Mouse (Mus musculus) embryo, embryonic 9.5 days (tissue): ENCODE measurements around the gene Efcab9.

Experiments used
- DNase-seq: peaks from one replicate; pipeline ENCODE4 v3.0.0-alpha.2; 2017; ENCODE audit errors: extremely low spot score

The Efcab9 gene

GRCm38 (mm10) chr11:32556333-32556990 is 24.6 kb upstream of the Efcab9 start:
- DNase-seq: no peak

GRCm38 (mm10) chr11:32555103-32555689 is 23.3 kb upstream of the Efcab9 start:
- DNase-seq: no peak

GRCm38 (mm10) chr11:32554141-32555091 is 22.5 kb upstream of the Efcab9 start:
- no peak for DNase-seq

- no peak for DNase-seq
These were observed 21.6 kb upstream of the Efcab9 start for GRCm38 (mm10) chr11:32553311-32554140.

GRCm38 (mm10) chr11:32552401-32553090 is 20.7 kb upstream of the Efcab9 start:
- DNase-seq: no peak

DNA sequence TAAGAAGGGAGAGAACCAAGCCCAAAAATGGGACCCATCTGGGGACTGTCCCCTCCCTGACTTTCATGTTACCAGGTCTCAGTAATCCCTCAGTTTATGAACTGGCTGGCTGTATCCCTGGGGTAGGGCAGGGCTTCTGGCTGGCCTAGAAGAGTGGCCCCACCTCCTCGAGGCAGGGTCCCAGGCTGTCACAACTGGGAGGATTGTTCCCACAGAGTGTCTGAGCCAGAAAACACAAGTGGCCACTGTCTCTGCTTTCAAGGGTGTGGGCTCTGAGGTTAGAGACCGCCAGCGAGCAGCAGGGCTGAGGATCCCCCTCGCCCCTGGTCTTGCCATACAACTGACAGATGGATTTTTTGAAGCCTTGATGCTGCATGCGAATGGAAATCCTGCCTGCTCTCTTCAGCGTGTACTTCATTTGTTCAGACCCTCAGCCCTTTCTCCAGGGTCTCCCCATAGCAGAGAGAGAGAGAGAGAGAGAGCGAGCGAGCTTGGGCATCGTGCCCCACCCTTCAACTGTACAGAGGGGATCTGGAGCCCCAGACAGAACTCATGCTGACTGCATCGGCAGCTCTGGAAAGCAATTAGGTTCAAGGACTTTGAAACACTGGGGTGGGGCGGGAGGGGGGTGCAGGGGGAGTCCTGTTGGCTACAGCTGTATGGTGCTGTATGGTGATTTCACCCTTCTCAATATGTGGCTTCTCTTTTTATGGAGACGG is 19.9 kb upstream of the Efcab9 start:
- DNase-seq: no peak

DNA sequence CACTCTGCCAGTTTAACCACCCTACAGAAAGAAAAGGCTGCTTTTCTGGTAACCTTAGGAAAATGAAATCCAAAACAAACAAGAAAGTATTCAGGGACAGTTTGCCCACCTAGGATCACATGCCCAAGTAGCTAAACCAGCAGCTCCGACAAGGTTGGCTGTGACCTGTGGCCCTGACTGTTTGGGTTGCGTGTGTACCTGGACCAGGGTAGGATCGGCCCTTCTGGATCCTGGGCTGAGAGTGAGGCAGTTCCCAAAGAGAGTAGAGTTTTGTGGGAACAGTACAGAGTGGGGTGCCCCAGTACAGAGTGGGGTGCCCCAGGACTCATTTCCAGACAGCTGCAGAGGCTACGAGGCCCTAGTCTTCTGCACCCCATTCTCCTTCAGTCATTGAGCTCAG is 19.2 kb upstream of the Efcab9 start:
- no peak for DNase-seq

GRCm38 (mm10) chr11:32550102-32550501 is 18.2 kb upstream of the Efcab9 start:
- DNase-seq: no peak

- no peak for DNase-seq
These were observed 17.4 kb upstream of the Efcab9 start for GRCm38 (mm10) chr11:32549236-32549635.

GRCm38 (mm10) chr11:32548240-32548639 is 16.4 kb upstream of the Efcab9 start:
- no peak for DNase-seq

DNA sequence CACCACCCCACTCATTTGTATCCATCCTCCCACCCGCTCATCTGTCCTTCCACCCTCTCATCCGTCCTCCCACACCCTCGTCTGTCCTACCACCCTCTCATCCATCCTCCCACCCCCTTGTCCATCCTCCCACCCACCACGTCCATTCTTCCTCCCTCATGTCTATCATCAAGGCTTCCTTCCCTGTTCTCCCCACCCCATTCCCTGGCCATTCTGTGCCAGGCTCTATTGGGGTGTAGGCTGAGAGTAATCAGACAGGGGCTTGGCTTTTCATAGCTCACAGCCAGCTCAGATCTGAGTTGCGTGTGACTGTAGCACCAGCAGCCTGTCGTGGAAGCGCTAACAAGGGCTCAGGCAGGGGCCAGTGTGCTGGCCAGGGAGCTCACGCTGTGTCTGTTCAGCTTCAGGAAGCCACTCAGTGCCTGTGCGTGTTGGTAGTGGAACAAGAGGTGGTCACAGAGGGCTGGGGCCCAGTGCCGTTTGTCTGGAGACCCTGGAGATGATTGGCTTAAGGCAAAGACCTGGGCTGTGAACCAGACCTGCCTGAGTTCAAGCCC is 15.6 kb upstream of the Efcab9 start:
- DNase-seq: no peak

DNA sequence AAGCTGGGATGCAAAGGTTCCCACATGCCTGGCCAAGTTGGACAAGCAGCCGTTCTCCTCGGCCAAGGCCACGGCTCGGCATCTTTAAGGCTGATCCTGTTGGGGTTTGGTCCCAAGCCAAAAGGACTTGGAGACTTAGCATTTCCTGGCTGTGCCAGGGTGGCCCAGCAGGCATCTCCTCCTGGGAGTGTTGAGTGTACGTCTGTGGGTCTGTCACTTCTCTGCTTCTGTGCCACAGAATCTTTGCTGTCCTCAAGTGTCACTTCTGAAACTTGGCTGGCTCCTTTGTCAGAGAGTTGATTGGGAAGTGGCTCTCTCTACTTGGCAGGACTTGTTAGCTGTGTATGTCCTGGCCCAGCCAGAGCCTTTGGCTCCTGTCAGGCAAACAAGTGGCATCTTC is 14.6 kb upstream of the Efcab9 start:
- DNase-seq: no peak

DNA sequence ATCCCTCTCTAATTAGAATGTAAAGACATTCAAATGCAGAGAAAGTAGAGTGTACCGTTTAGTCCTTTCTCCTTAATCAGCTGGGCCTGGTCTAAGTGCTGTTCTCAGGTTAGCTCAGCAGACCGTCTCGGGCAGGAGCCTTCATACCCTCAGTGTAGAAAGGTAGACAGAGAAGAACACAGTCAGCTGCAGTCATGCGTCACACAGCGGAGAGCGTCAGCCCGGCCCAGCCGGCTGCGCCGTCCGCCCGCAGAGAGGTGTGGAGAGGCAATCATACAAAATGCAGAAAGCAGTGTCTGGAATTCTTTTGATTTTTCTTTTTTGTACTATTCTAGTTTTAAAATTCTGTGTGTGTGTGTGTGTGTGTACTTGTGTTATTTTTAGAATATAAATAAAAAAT is 13.7 kb upstream of the Efcab9 start:
- no peak for DNase-seq

GRCm38 (mm10) chr11:32544497-32544896 is 12.6 kb upstream of the Efcab9 start:
- no peak for DNase-seq

DNA sequence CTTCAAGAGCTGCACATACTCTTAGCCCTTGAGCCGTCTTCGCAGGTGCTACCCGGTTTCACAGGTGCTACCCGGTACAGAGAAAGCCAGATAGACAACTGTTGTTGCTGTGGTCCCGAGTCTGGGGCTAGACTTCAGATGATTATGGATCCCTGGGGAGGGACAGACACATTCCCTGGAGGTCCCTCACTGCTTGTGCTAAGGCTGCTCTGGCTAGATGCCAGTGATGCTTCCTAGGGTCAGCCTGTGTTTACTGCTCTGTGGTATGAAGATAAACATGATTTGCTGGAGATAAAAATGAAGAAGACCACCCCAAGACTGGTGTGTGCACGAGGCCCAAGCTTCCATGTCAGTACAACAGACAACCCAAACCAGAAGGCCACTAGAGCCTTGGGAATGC is 12.2 kb upstream of the Efcab9 start:
- no peak for DNase-seq

GRCm38 (mm10) chr11:32542687-32543411 is 11.0 kb upstream of the Efcab9 start:
- no peak for DNase-seq

GRCm38 (mm10) chr11:32542181-32542580 is 10.3 kb upstream of the Efcab9 start:
- DNase-seq: no peak

DNA sequence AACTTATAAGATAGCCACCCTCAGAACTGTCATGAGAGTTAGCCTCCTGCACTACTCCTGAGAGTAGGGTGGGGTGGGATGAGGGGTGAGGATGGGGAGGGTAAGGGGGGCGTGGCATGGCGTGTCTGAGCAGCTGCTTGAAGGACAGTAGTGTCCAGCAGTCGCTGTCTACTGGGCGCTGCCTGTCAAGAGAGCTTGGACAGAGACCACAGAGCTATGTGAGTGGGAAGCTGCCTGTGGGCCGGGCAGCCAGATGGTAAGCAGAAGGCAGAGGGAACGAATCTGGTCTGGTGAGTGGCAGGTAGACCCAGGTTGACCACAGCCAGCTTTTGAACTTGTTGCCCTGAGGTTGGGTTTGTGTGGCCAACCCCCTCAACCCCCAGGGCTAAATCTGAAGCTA is 8.6 kb upstream of the Efcab9 start:
- DNase-seq: no peak

DNA sequence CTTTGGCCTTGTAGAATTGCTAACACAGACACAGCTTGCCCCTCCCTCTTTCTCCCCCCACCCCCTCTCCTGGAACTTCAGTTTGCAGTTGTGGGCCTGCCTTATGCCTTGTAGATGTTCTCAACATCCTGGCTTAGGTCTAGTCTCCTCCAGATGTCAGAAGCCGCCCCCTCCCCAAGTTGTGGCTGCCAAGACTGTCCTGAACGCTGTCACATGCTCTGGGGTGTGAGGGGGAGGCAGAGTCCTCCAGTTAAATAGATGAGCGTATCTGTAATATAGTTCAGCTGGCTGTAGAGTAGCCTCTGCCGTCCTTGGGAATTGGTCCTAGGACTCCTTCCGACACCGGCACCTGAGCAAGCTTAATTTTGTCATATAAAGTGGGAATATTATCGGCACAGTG is 7.8 kb upstream of the Efcab9 start:
- no peak for DNase-seq

- no peak for DNase-seq
These were observed 7.0 kb upstream of the Efcab9 start for GRCm38 (mm10) chr11:32538846-32539245.
